Mouse (Mus musculus) adrenal gland, postnatal 36 days (tissue): ENCODE measurements around the gene Dexi. TPM values are rescaled to one million over a fixed set of nuclear protein-coding genes. Genes with fewer than 3 reads are reported as not detected.

Source experiments
- DNase-seq, 2 experiments: peaks; one replicate each; pipeline ENCODE4 v3.0.0; 2021; ENCODE audit warnings: mixed read lengths in 1 of 2
- long read RNA-seq, 2 experiments: library from polyadenylated mRNA; stranded (forward); transcript quantifications; one replicate each; pipeline ENCODE4 v2.0.0; 2021; ENCODE audit warnings: borderline sequencing depth in 2 of 2
- total RNA-seq, 2 experiments: library from RNA; stranded (reverse); gene quantifications; 2 replicates each; pipeline ENCODE4 v1.2.3; 2021

The Dexi gene
- 10 to 100 TPM; 21.0 to 22.4 TPM for total RNA-seq
- long read RNA-seq, experiment 1, transcript Dexi-201 (2 exons, 1,389 nt): major isoform, 27 of 44 reads
- long read RNA-seq, experiment 1, partial matches to known transcripts: 0 of 44 reads
- long read RNA-seq, experiment 1, other reads (novel, unspliced or antisense): 15 of 44 reads
- long read RNA-seq, experiment 2, transcript Dexi-201 (2 exons, 1,389 nt): major isoform, 11 of 17 reads
- long read RNA-seq, experiment 2, partial matches to known transcripts: 0 of 17 reads
- long read RNA-seq, experiment 2, other reads (novel, unspliced or antisense): 6 of 17 reads

GRCm38 (mm10) chr16:10542698-10543365, at the start of gene Dexi:
TSS of gene Dexi (minus strand) at chr16:10543054.
- peak; percentile 95 to 96 for DNase-seq

- no peak for DNase-seq
Observed at GRCm38 (mm10) chr16:10586546-10586945, 43.7 kb upstream of the Dexi start.

DNA sequence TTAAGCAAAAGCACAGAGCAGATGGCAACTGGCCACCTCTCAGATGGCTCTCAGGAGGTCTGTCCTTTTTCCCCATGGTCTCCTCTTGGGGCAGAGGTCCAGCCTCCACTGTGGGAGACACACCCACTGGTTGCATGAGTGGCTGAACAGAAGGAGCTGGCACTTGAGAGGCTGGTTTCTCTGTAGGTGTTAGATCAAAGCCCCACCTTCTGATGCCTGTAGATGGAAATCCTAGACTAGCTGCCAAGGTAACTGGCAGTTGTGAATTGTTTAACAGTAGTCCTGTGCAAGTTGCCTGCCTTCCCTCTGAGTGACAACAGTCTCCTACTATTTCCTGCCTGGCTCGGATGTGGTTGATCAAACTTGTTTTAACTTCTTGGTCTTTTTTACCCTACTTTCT, 42.3 kb upstream of the Dexi start:
- peak in 1 of 2 experiments; percentile 29 for DNase-seq

GRCm38 (mm10) chr16:10581234-10581898, 38.5 kb upstream of the Dexi start:
- DNase-seq: no peak

GRCm38 (mm10) chr16:10578376-10578775, 35.5 kb upstream of the Dexi start:
- no peak for DNase-seq

- peak; percentile 46 to 59 for DNase-seq
Observed at GRCm38 (mm10) chr16:10577548-10577947, 34.7 kb upstream of the Dexi start.

- no peak for DNase-seq
Observed at GRCm38 (mm10) chr16:10575915-10576314, 33.1 kb upstream of the Dexi start.

GRCm38 (mm10) chr16:10574936-10575335, 32.1 kb upstream of the Dexi start:
- DNase-seq: peak in 1 of 2 experiments; percentile 18

- no peak for DNase-seq
Observed at GRCm38 (mm10) chr16:10571820-10572219, 29.0 kb upstream of the Dexi start.

- DNase-seq: peak; percentile 65 to 75
Observed at GRCm38 (mm10) chr16:10570708-10571107, 27.9 kb upstream of the Dexi start.

DNA sequence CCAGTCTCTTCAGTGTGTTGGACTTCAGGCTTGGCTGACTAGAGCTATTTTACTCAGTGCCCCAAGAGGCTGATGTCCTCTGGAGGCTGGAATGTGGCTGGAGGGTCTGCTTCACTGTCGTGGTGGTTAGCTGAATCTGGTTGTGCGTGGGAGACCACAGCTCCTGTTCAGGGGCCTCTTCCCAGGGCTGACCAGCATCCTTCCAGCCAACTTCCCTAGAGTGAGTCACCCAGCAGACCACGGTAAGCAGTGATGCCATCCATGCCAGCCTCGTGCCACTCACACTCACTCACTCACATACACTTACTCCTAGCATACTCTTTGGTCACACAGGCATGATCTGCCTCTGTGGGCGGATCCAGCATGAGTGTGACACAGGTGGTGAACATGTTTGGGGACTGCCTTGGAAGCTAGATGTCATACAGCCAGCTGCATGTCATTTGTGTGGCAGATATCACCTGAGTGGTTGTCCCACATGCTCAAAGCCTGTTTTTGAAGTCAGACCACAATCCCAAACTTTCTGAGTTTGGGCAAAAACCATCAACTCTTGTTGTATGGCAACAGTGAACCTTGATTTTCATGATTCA, 27.0 kb upstream of the Dexi start:
- DNase-seq: no peak

DNA sequence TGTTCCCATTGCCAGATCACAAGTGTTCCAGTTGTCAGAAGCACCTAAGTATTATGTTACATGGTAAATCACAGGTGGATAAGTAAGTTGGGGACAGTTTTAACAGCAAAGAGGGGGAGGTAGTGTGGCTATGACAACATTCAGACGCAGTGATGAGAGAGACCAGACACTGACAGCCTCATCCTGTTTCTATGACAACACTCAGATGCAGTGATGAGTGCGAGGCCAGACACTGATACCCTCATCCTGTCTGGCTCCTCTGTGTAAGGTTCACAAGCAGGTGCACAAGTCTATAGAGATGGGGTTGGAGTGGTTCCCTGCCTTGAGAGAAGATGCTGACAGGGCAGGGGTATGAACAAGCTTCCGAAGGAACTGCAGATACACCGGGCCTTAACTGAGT, 24.3 kb upstream of the Dexi start:
- DNase-seq: no peak

- DNase-seq: peak; percentile 72 to 78
Observed at GRCm38 (mm10) chr16:10565278-10565885, 22.5 kb upstream of the Dexi start.

- peak in 1 of 2 experiments; percentile 30 for DNase-seq
Observed at GRCm38 (mm10) chr16:10559991-10560390, 17.1 kb upstream of the Dexi start.

- DNase-seq: no peak
Observed at GRCm38 (mm10) chr16:10553858-10554257, 11.0 kb upstream of the Dexi start.

GRCm38 (mm10) chr16:10551592-10551991, 8.7 kb upstream of the Dexi start:
- DNase-seq: no peak

DNA sequence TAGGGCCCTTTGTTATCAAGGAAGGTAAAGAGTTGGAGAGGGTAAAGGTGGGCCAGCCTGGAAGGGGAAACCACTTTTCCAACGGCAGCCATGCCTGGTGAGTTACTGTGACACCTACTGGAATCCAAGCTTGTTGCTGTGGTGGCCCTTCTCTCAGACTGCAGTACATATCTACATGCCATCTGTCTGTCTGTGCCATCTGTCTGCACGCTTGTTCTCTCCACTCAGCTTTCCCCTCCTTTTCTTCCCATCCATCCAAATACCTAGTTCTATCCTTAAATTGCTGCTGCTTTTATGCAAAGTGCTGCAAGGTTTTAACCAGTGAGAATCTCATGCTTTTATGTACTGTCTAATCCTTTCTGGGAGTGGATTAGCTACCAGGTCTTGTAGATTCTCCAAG, 6.7 kb upstream of the Dexi start:
- DNase-seq: no peak

DNA sequence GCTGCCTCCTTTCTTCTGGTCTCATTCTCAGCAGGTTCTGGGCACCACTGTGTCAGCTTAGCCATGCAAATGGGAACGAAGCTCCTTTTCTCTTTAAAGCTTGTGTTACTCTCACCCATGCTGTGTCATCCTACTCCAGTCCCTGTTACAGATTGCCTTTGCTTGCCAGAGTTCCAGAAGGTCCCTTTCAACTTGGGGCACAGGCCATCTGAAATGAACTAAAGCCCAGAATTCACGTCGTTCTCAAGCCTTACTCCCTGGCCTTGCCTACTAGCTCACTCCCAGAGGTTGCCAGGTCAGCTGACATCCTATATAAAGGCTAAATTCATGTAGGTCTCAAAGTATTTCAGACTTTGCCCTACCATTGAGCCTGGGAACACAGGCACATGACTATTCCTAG, 6.1 kb upstream of the Dexi start:
- no peak for DNase-seq

GRCm38 (mm10) chr16:10546865-10547264, 4.0 kb upstream of the Dexi start:
- DNase-seq: no peak

DNA sequence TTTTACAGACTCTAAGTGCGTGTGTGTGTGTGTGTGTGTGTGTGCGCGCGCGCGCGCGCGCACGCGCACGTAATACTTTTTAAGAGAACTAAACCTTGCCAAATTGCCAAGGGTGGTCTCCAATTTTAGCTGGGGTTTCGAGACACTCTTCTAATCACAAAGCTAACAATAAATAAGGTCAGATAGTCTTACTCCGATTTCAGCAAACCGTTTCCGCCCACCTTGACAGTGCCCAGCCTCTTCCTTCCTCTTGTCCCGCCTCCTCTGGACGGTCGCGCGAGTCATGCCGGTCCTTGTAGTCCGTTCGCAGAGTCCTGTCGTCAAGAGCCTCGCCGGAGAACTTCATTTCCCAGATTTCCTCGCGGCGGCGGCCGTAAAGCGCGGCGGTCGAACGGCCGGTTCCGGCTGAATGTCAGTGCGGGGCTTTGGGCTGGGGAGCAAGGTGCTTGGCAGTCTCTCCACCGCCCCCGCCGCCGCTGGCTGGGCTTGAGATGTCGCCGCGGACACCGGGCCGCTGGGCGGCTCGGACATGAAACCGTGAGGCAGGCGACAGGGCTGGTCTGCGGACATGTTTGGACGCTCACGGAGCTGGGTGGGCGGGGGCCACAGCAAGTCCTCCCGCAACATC, 2.3 kb upstream of the Dexi start, which contains the start of gene Clec16a:
Gene Clec16a, plus strand, starts transcription at position 345 of the 628 bp plus-strand sequence.
- peak; percentile 96 to 97 for DNase-seq

DNA sequence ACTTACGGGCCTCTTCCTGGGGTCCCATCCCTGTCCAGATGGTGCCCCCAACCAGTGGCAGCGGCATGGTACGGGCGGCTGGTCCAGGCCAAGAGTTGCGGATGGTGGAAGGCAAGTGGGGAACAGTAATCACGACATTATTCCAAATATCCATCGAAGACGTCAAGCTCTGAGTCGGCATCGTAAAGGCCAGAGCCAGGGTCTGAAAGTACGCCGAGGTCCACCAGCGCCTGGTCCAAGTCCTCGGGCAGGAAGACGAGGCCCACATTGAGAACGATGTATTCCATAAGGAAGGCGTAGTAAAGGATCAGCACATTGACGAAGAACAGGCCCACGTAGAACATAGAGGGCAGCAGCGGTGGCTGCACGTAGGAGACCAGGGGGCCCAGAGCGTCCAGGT, 588 bp downstream of the Dexi start:
- DNase-seq: peak in 1 of 2 experiments; percentile 22

DNA sequence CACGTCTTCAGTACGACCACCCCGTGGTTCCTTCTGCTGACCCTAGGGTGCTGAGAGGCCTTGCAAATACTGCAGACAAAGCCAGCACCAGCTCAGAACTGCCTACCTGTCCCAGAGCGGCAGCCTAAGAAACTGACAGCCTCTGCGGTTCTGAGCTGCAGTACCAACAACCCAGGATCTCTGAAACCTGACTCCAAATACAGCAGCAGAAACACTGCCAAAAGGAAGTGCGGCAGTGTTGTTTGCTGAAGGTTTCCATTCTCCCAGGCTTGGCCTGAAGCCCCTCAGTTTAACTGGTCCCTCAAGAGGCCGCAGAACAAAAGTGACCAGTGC, 1.3 kb downstream of the Dexi start:
- DNase-seq: peak in 1 of 2 experiments; percentile 27
